Mouse (Mus musculus) olfactory bulb, adult 2 months (tissue): ENCODE data around the gene Gab2.

Experiments used
- CTCF ChIP-seq: fragments of 200-500 bp; IDR thresholded peaks from 2 replicates; pipeline ENCODE4 v1.5.1; 2012; ENCODE audit warnings: low read depth, mild to moderate bottlenecking, low read length, moderate library complexity; ENCODE audit not compliant: insufficient read depth
- POLR2A ChIP-seq: fragments of 200-500 bp; IDR thresholded peaks from 2 replicates; pipeline ENCODE4 v1.6.1; 2012; ENCODE audit warnings: mild to moderate bottlenecking, low read depth, low read length, moderate library complexity; ENCODE audit not compliant: insufficient read depth

GRCm38 (mm10) chr7:97042981-97043380, 38.4 kb upstream of the Gab2 start:
- TF ChIP-seq CTCF: no peak
- no peak for TF ChIP-seq POLR2A
